Mouse (Mus musculus): ENCODE measurements around the gene Smad3.

The Smad3 gene

GRCm38 (mm10) chr9:63699145-63699544 lies 58.6 kb downstream of the Smad3 start:
- no peak for DNase-seq (ENCODE audit: low read depth)

GRCm38 (mm10) chr9:63698320-63699045 lies 59.3 kb downstream of the Smad3 start:
- no peak for DNase-seq (ENCODE audit: low read depth)

DNA sequence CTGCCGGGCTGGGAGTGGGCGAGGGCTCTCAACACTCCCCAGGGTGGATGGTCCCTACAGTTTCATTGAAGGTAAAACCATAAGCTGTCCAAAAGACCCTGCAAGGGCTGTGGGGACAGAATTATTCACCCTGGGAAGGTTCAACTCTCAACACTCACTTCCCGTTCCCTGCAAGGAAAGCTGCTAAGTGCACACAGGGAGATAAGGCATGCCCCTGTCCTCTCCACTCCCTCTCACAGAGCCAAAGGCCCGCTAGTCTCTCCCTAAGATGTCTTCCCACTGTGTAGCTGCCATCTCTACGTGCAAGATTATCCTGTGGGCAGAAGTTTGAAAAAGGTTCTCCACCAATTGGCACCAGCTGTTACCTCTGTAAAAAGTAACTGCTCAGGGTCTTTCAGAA lies 60.2 kb downstream of the Smad3 start:
- DNase-seq (ENCODE audit: low read depth): no peak

DNA sequence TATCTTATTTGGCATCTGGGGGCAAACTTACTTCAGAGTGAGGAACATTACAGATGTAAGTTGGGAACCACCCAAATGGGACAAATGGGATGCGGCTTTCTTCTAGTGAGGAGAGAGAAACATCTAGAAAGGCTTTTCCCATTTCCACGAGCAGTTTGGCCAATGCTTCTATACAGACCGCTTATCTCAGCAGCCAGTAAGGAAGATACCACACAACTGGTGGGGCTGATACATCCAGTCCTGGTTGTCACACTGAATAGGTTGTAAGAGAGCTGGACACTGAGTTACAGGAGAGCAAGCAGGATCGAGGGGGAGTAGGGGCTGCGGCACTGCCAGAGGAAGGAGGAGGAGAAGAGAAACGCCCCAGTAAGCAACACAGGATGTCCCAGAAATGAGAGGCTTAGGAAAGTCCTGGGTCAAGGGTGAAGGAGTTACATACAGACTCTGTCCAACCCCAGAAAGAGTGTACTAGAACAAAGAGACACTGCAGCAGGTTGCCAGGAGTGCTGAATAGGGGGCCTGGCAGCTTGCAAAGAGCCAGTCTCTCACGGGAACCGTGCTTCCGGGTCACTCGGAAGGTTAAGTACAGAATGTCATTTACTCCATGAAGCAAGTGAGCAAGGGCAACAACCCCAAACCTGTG lies 61.2 kb downstream of the Smad3 start:
- no peak for DNase-seq (ENCODE audit: low read depth)

DNA sequence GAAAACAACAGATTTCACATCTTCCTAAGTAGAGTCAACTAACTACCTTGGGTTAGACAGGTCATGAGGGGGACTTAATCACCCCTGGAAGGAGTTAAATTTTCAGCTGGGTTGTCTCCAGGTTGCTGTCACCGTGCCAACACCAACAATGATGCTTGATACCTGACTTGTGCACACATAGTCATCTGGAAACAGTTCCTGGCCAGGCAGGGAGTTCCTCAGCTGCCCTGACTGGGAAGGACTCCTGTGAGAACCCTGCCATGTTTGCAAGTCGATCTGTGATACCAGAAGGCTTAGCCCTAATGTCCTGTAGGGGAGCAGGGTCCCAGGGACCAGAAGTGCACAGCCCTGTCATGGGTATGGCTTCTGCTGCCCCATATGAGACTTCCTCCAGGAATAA lies 65.8 kb downstream of the Smad3 start:
- DNase-seq (ENCODE audit: low read depth): no peak

GRCm38 (mm10) chr9:63690511-63690910 lies 67.3 kb downstream of the Smad3 start:
- no peak for DNase-seq (ENCODE audit: low read depth)

- no peak for DNase-seq (ENCODE audit: low read depth)
These were observed 70.3 kb downstream of the Smad3 start for GRCm38 (mm10) chr9:63687413-63688015.

DNA sequence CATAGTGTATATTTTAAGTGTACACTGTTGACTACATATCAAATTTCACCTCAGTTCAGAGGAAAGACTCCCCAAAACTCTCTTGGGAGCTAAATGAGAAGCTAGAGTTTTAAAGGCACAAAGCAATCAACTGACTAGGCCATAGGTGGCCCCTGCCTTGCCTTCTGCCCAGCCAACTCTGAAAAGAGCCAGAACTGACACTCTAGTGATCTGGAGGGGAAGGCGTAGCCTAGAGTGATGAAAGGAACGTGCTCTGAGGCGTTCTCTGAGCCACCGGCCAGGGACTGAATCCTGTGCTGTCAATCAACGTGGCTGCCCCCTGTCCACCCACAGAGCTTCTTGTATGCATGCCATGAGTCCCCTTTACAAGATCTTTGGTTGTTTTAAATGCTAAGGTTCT lies 72.4 kb downstream of the Smad3 start:
- no peak for DNase-seq (ENCODE audit: low read depth)

- DNase-seq (ENCODE audit: low read depth): no peak
These were observed 73.5 kb downstream of the Smad3 start for GRCm38 (mm10) chr9:63684277-63684676.

DNA sequence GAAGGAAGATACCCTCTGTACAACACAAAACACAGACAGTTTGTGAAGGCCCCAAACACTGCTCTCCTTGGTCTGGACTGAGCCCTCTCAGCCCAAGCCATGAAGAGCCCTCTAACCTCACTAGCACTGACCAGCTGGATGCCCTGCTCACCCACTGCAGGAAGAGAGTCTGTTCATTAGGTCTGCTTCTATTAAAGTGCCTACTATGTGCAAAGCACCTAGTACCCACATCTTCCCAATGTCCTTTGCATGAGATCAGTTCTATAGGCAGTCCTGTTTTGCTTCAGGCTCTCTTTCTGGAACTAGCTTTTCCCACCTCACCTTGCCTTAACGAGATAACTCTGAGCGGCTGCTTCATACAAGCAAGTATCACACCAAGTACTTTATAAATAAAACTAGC lies 74.9 kb downstream of the Smad3 start:
- DNase-seq (ENCODE audit: low read depth): no peak

GRCm38 (mm10) chr9:63682301-63682700 lies 75.5 kb downstream of the Smad3 start:
- DNase-seq (ENCODE audit: low read depth): no peak

DNA sequence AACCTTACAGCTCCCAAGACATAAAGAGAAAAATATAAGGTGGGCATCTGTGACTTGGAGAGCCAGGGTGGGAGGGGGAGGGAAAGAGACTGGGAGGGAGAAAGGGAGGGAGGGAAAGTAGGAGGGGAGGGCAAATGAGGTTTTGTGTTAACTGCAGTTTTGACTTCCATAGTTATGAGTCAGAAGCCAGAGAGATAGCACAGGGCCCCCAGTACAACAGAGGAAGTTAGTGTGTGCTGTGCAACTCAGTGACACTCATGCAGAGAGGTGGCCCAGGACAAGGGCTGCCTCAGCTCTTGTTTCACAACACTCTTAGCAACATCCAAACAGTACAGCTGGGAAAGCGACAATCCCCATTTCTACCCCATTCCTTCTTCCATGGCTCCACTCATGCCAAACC lies 79.7 kb downstream of the Smad3 start:
- no peak for DNase-seq (ENCODE audit: low read depth)

- DNase-seq (ENCODE audit: low read depth): no peak
These were observed 80.2 kb downstream of the Smad3 start for GRCm38 (mm10) chr9:63677621-63678020.

DNA sequence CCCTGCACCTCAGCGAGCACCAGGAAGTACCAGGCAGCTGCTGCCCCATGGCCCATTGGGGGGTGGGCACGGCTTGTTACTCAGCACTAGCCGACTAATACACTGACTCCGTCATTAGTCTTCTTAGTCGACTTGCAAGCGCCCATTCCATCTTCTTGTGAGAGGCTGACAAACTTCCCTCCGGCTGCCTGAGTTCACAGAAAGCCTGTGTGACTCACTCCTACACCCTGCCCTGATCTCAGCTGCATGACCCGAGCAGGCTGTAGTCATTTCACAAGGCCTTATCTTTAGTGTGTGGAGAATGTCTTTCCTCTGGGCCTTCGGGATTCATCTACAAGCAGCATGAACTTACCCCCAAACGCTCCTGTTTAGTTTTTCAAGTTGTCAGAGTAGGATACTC lies 83.2 kb downstream of the Smad3 start:
- no peak for DNase-seq (ENCODE audit: low read depth)

GRCm38 (mm10) chr9:63673494-63673805 lies 84.3 kb downstream of the Smad3 start:
- DNase-seq (ENCODE audit: low read depth): no peak

- no peak for DNase-seq (ENCODE audit: low read depth)
These were observed 84.8 kb downstream of the Smad3 start for GRCm38 (mm10) chr9:63672797-63673493.

- DNase-seq (ENCODE audit: low read depth): no peak
These were observed 88.0 kb downstream of the Smad3 start for GRCm38 (mm10) chr9:63669816-63670215.

DNA sequence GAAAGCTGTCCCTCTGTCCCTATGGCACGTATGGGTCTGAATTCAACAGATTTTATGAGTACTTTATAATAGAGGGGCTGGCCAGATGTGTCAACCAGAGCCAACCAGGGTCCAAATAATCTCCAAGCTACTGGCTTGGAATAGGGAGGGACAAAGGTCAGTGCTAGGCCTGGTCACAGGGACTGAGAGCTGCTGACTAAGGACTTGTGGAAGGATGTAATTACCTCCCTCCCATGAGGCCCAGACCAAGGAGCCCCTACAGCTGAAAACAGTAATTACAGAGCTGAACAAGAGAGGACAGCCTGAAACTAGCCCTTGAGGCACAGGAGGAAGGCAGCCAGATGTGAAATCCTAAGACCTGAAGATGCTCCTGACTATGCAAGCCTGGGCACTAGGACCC lies 89.2 kb downstream of the Smad3 start:
- DNase-seq (ENCODE audit: low read depth): no peak

DNA sequence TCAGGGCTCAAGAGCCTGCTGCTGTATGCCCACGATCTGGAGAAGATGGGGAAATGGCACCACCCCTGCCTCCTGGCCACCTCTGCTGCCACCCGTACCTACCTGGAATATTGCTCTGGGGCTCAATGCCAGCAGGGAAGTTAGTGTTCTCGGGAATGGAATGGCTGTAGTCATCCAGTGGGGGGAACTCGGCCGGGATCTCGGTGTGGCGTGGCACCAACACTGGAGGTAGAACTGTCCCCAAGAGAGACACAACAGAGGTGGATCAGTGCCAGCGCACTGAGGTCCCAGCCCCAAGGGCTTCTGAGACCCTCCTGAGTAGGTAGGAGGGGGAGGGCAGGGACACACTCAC lies 90.4 kb downstream of the Smad3 start:
- DNase-seq (ENCODE audit: low read depth): no peak

GRCm38 (mm10) chr9:63666612-63667372 lies 91.0 kb downstream of the Smad3 start:
- no peak for DNase-seq (ENCODE audit: low read depth)

DNA sequence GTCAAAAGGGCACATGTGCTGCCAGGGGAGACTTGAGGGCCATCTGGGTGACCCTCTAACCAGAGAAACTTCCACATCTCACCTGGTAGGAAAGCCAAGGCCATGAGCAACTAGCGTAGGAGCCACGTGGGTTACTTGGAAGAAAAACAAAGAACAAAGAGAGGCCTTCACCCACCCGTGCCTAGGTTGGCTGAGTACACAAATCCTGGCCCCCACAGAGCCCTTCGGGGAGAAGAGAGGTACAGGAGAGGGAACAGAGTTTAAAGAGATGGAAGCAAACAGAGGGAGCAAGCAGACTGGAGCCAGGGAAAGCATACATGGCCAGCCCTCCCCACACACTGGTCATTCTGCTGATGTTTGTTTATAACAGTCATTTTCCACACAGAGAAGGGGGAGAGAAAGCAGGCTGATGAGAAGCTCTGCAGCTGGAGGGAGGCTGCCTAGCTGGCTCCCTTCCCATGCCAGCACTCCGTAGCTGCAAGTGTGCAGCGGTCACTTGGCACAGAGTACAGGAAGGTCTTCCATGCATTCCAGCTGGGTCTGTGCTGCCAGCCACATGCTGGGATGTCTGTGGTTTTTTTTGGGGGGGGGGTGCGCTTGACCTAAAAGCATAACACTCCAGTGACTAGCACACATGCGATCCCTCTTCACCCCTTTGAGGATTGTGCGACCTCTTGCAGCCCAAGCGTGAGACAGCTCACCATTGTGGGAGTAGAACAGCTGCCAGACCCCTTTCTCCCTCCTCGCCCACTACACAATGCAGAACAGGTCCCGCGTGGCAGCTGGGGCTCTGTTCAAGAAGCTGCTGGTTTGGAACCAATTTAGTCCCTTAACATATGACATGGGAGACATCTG lies 92.8 kb downstream of the Smad3 start:
- DNase-seq (ENCODE audit: low read depth): no peak
